Mouse (Mus musculus): ENCODE measurements around the gene Trim10.
A peak's percentile ranks its signal among the peaks of the same experiment; 100 is the strongest.

The Trim10 gene

GRCm38 (mm10) chr17:36869284-36869954, at the start of gene Trim10:
Gene Trim10 (plus strand): TSS chr17:36869574.
- no peak for DNase-seq

GRCm38 (mm10) chr17:36824005-36824404, 45.4 kb upstream of the Trim10 start:
- peak; percentile 47 to 56 for DNase-seq

GRCm38 (mm10) chr17:36825525-36825924, 43.8 kb upstream of the Trim10 start:
- no peak for DNase-seq

GRCm38 (mm10) chr17:36826002-36826401, 43.4 kb upstream of the Trim10 start:
- peak; percentile 81 to 88 for DNase-seq

DNA sequence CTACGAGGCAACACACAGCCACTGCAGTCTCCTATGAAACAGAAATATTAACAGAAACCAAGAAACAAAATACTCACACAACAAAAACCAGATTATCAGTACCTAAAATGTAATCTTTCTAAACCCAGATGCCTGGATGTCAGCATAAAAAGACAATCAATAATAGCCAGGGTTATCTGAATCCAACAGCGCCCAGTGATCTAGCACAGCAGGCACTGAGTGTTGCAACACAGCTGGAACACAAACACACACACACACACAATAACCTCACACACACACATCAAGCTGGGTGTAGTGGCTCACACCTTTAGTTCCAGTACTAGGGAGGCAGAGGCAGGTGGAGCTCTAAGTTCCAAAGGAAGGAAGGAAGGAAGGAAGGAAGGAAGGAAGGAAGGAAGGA, 40.9 kb upstream of the Trim10 start:
- DNase-seq: no peak

DNA sequence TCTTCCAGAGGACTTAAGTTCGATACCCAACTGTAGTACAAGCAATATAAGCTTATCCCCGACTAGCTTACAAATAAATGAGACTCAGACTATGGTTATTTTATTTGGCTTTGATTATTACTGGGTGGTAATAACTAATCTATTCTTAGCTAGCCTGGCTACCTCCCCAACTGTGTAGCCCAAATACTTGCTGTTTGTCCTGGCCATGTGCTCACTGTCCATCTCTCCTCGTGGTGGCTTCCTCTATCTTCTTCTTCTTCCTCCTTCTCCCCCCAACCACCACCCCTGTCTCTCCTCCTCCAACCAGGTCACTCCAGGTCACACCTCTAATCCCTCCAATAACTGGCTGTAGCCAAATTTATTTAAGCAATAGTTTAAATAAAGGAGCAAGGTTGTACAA, 38.9 kb upstream of the Trim10 start:
- no peak for DNase-seq

GRCm38 (mm10) chr17:36832694-36833093, 36.7 kb upstream of the Trim10 start:
- DNase-seq: no peak

DNA sequence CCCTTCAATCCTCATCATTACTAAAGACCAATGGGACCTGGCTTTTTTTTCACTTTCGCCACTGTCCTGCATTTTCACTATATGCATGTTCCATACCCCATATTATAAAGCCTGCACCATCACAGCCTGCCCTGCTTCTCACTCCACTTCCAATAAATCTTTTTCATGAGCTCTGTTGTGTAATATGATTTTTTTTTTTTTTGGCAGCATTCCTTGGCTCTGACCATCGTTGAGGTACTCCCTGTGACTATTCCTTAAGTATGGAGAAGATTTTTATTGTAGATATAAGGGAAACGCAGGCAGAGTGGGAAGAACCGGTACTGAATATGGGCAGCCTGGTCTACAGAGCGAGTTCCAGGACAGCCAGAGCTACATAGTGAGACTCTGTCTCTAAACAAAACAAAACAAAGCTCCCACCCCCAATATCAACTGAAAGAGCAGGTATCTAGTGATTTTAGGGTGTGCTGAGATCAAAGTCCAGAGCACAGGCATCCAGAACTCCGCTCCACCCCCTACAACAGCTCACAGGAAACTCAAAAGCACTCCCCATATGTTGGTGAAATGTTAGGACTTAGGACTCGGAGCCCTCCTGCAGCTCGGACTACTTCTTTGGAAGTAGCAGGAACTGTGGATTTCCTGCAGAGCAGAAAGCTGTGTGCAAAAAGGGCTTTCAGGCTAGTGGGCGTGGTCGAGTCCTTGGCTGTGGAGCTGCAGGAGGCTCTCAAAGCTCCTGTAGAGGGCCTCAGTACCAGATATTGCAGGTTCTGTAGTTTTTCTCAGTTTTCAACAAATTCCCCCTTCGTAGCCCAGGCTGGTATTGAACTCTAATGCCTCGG, 33.6 kb upstream of the Trim10 start:
- DNase-seq: peak; percentile 59 to 66

GRCm38 (mm10) chr17:36836427-36836812, 33.0 kb upstream of the Trim10 start:
- no peak for DNase-seq

DNA sequence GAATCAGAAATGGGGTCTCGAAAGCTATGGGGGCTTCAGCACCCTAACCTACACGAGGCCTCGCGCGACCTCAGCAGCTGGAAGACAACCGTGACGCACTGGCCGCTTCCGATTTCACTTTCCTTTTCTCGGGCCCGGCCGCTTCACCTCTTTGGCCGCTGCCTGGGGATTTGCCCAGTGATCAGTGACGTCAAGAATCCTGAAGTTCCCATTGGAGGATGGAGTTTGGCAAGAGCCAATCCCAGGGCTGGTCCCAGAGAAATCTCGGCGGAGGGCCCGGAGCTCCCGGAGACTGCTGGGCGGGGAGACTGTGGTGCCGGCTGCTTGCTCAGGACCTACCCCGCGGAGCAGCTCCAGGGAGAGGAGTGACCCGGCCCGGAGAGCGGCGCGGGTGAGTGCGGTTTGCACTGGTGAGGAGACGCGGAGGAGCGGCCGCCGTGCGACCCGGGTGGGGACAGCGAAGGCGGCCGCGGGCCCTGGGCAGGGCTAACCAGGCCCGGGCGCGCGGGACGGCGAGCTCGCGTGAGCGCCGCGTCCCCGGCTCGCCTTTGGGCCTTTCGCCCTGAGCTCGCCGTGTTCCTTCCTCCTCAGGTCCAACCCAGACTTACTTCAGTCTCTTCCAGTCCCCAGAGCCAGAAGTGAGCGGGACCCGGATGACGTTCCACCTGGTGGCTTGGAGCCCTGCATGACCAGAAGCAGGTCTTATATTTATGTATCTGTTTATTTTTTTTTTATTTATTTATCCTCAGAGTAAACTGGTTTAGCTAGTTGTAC, 32.3 kb upstream of the Trim10 start, which contains the start of gene Trim26:
Gene Trim26 (plus strand): TSS at position 261 of the 774 bp plus-strand sequence.
- DNase-seq: peak; percentile 98 to 99

DNA sequence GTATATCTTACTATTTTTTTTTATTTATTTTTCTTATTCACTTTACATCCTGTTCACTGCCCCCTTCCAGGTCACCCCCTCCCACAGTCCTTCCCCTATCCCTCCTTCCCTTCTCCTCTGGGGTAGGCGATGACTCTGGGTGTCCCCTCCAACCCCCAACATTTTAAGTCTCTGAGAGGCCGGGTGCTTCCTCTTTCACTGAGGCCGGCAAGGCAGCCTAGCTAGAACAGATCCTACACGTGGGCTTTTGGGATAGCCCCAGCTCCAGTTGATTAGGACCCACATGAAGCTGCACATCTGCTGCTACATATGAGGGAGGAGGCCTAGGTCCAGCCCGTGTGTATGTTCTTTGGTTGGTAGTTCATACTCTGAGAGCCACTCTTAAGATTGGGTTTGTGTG, 30.4 kb upstream of the Trim10 start:
- no peak for DNase-seq

DNA sequence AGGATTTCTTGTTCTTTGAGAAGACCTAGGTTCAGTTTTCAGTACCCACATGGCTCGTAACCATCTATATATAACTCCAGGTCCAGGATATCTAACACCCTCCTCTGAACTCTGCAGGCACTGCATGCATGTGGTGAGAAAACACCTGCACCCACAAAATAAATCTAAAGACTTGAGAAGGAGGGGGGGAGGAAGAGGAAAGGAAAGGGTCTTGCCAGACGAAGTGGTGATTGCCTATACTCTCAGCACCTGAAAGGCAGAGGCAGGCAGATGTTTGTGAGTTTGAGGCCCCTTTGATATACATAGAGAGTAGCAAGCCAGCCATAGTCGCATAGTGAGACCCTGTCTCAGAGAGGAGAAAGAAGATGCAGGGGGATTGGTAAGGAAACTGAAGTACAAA, 29.4 kb upstream of the Trim10 start:
- no peak for DNase-seq

DNA sequence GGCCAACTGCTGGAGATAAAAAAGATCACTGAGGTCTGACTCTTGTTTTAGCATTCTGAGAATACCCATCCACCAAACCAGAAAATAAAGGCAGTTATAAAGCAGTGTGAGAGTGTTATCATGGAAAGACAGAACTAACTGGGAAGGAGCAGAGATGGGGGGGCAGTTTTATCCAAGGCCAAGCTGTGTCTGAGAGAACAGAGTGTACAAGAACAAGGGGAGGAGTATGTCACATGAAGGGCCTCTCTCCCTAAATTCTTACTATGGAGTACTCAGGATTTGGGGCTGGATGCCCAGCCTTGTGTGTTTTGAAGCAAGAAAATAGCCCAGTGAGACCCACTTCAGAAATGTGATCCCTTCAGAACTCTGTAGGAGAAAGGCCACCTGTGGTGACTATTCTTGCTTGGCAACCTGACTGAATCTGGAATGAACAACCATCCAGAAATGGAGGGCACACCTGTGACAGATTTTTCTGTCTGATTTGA, 28.4 kb upstream of the Trim10 start:
- peak in 1 of 2 experiments; percentile 7 for DNase-seq

GRCm38 (mm10) chr17:36843696-36844095, 25.7 kb upstream of the Trim10 start:
- no peak for DNase-seq

- DNase-seq: no peak
Observed at GRCm38 (mm10) chr17:36844286-36844719, 25.1 kb upstream of the Trim10 start.

DNA sequence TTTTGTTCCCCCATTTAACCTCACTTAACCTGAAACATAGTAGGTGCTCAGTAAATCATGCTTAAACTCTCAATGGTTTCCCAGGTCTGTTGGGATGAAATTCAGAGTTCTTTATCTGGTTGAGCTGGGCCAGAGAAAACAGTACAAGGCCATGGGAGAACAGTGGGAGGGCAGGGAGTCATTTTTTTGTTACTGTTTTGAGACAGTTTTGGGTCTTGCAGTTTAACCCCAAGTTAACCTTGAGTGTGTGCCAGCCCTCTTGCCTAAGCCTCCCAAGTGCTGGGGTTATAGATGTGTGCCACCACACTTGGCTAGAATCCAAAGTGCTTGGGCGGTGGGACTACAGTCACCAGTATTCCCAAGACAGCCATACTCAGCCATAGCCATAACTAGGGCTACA, 24.6 kb upstream of the Trim10 start:
- no peak for DNase-seq

DNA sequence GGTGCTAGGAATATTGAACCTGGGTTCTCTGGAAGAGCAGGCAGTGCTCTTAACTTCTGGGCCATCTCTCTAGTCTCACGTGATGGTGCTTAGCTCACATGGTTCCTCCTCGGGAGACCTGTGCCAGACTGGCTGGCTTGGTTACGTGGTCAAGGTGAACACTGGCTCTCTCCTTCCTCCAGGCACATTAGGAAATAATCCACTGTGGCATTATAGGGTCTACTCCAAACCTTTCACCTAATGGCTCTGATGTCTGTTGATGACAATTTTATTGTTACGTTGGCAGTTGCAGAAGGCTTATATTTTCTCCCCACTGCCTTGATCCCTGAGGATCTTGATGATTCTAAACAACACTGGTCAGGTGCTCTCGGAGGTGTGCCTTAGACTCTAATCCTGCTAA, 20.5 kb upstream of the Trim10 start:
- DNase-seq: no peak

DNA sequence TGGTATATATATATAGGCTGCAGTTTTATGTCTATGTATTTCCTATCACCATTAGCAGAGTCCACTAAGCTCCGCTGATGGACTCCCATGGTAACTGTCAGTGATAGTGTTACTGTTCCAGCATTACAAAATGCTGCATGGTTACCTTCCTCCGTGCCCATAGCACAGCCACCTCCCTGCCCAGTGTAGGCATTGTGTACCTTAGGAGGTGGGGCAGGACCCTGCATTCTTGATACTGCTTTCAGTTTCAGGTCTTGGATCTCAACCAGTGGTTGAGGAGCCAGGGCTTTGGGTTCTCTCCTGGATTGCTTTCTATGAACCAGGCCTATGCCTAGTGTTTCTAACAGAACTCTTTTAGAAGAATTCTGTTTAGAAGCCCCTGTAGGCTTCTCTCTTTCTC, 19.4 kb upstream of the Trim10 start:
- peak; percentile 38 to 64 for DNase-seq

GRCm38 (mm10) chr17:36851200-36851599, 18.2 kb upstream of the Trim10 start:
- DNase-seq: peak in 1 of 2 experiments; percentile 19

- no peak for DNase-seq
Observed at GRCm38 (mm10) chr17:36851627-36852026, 17.7 kb upstream of the Trim10 start.

DNA sequence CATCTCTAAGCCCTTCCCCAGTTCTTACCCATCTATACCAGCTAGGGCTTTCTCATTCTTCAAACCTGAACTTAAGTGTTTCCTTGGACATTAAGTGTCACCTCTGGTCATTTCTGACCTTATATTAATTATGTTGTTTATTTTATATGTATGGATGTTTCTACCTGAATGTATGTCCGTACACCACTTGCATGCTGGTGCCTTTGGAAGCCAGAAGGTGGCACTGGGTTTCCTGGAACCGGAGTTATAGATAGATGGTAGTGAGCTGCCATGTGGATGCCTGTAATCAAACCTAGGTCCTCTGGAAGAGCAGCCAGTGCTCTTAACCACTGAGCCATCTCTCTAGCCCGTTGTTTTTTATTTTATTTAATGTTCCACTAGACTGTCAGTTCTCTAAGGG, 13.9 kb upstream of the Trim10 start:
- DNase-seq: no peak

DNA sequence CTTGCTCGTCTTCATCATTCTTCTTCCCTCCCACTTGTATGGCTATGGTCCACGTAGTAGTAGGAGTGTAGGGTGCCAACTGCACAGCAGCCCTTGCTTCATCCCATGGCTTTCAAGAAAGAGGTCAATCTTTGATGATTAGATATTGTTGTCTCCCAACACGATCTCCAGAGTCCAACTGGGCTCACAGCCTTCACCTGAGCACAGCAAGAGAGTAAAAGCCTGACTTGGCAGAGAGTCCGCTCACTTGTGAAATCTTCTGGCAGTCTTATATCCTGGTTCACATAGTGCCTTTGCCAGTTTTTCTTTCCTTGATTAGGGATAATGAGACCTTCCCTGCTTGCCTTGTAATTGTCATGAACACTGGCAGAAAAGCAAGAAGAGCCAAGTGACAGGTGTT, 13.1 kb upstream of the Trim10 start:
- no peak for DNase-seq

GRCm38 (mm10) chr17:36858181-36858580, 11.2 kb upstream of the Trim10 start:
- DNase-seq: no peak
